Mouse (Mus musculus): ENCODE results near the gene Msh4. TPM values are rescaled to one million over a fixed set of nuclear protein-coding genes. Genes with fewer than 3 reads are reported as not detected.
"Not testable (repeated sequence)": the region's sequence is repeated elsewhere in the genome, so short reads cannot be mapped to it uniquely, and the experiment has no call there.

The Msh4 gene
- polyA plus RNA-seq, 1 experiment = not detected

DNA sequence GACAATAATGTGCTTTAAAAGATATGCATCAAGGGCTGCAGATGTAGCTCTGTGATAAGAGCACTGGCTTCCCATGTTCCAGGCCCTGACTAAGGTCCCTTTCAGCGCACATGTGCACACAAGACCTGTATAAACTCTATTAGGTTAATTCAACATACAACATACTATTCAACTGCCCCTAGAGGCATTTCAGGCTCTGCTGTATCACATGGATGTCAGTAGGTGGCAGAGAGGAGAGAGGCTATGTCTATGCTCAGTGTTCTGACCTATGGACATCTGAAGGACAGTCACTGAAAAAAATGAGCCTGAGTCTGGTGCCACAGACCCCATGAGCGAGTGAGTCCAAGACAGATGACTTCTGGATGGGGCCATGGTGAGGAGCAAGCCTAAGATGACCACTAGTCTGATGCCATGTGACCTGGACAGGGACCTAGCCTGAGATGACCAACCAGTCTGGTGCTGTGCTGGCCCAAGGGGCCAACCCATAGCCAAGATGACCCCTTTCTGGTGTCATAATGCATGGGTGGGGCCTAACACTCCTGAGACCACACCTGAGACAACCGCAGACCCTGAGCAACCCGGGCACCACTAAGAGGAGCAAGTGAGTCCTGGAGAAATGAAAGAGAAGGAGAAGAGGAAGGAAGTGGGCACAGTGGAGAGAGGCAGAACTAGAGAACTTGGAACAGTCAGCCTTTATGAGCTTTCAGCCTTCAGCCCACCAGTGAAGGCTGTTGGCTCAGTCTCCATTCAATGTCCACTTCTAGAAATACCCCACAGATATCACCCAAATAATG, 41.1 kb downstream of the Msh4 start:
- Histone ChIP-seq H3K9me3 (ENCODE audit: control insufficient read depth, low read length) (no peaks in the 10 kb centered on the region), H3K4me1 (ENCODE audit: control insufficient read depth) (peaks cover 23% of the 10 kb centered on the region), H3K4me3 (replicated peaks) (no peak overlapping the region), H3K27me3 (ENCODE audit: control insufficient read depth) (no peaks in the 10 kb centered on the region), H3K36me3 (ENCODE audit: control insufficient read depth) (no peaks in the 10 kb centered on the region)
- TF ChIP-seq TAL1 (IDR thresholded peaks at IDR 0.05; ENCODE audit: low read length) = no peak
- no peak for TF ChIP-seq GATA1 (IDR thresholded peaks at IDR 0.05; ENCODE audit: low read length)

GRCm38 (mm10) chr3:153863816-153864215, 42.1 kb downstream of the Msh4 start:
- no peaks in the 10 kb centered on the region for H3K36me3 ChIP-seq (ENCODE audit: control insufficient read depth)
- TF ChIP-seq GATA1 (IDR thresholded peaks at IDR 0.05; ENCODE audit: low read length) (no peak), TAL1 (IDR thresholded peaks at IDR 0.05; ENCODE audit: low read length) (no peak)
- peaks cover 31% of the 10 kb centered on the region for H3K4me1 ChIP-seq (ENCODE audit: control insufficient read depth)
- H3K4me3 ChIP-seq (replicated peaks) = no peak overlapping the region
- no peaks in the 10 kb centered on the region for H3K27me3 ChIP-seq (ENCODE audit: control insufficient read depth)
- no peaks in the 10 kb centered on the region for H3K9me3 ChIP-seq (ENCODE audit: control insufficient read depth, low read length)

- H3K36me3 ChIP-seq (ENCODE audit: control insufficient read depth); H3K9me3 ChIP-seq (ENCODE audit: control insufficient read depth, low read length); H3K4me3 ChIP-seq (replicated peaks); H3K27me3 ChIP-seq (ENCODE audit: control insufficient read depth): not testable (repeated sequence)
- peaks cover 48% of the 10 kb centered on the region for H3K4me1 ChIP-seq (ENCODE audit: control insufficient read depth)
Observed at GRCm38 (mm10) chr3:153860392-153860791, 45.5 kb downstream of the Msh4 start.

DNA sequence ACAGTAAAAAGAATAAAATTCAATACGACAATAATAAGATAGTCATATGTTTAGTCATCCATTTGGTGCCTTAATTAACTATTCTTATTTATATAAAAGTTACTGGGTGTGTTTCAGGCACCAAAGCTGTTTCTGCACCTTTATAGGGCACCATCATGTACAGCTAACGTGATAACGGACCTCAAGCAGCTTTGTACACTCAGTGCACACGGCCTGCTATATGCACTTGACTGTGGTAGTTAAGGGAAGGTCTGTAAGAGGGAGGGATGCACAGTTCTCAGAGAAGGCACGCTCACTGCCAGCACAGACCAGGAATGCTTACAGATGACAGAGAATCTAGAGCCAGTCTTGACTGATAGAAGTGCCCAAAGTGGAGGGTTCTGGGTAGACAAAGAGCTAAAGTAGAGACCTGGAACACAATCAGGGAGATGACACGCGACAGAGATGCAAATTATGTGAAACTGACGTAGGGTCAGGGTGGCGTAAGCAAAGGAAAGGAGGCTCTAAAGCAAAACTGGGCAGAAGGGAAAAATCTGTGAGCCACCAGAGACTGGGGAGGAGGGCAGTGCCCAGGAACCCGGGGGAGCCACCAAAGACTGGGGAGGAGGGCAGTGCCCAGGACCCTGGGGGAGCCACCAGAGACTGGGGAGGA, 47.5 kb downstream of the Msh4 start:
- Histone ChIP-seq H3K9me3 (ENCODE audit: control insufficient read depth, low read length) (no peaks in the 10 kb centered on the region), H3K4me3 (replicated peaks) (no peak overlapping the region), H3K36me3 (ENCODE audit: control insufficient read depth) (peaks cover 11% of the 10 kb centered on the region), H3K4me1 (ENCODE audit: control insufficient read depth) (peaks cover 57% of the 10 kb centered on the region), H3K27me3 (ENCODE audit: control insufficient read depth) (no peaks in the 10 kb centered on the region)
- TF ChIP-seq TAL1 (IDR thresholded peaks at IDR 0.05; ENCODE audit: low read length) = no peak
- TF ChIP-seq GATA1 (IDR thresholded peaks at IDR 0.05; ENCODE audit: low read length) = no peak

DNA sequence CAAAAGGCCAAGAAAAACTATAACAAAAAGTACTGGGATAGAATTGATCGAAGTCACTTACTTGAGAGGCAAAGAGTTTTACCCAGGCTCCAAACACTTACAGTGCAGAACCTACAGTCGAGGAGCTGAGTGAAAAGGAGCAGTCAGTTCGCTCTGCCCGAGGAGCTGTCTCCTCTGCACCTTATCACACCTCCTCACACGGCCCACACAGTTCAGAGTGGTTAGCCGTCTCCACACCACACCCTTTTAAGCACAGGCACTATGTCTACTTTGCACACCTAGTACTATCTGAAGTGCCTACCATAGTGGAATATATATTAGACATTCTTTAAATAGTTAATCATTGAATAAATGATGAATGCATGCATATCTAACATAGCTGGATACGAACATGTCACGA, 53.7 kb downstream of the Msh4 start:
- H3K36me3 ChIP-seq (ENCODE audit: control insufficient read depth) = peaks cover 36% of the 10 kb centered on the region
- no peaks in the 10 kb centered on the region for H3K27me3 ChIP-seq (ENCODE audit: control insufficient read depth)
- H3K9me3 ChIP-seq (ENCODE audit: control insufficient read depth, low read length) = no peaks in the 10 kb centered on the region
- peaks cover 76% of the 10 kb centered on the region for H3K4me1 ChIP-seq (ENCODE audit: control insufficient read depth)
- TF ChIP-seq TAL1 (IDR thresholded peaks at IDR 0.05; ENCODE audit: low read length) (peak; percentile 62), GATA1 (IDR thresholded peaks at IDR 0.05; ENCODE audit: low read length) (peak; percentile 79)
- H3K4me3 ChIP-seq (replicated peaks) = peak overlapping the region; percentile 69

DNA sequence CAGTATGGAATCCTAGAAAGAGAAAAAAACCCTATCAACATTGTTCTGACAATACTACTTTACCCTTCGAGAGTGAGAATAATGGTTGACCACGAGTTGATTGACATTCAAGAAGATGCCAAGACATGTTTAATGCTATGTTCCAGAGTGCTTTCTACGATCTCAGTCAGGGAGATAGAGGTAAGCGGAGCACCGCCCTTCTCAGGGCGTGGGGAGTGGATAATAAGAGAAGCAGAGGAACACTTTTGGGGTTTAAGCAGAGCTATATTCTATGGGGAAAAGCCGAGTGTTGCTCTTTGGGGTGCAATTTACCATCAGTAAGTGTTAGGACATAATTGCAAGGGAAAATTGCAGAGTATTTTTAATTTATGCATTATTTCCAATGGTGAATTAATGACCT, 55.2 kb downstream of the Msh4 start:
- Histone ChIP-seq H3K4me1 (ENCODE audit: control insufficient read depth) (peaks cover 87% of the 10 kb centered on the region), H3K9me3 (ENCODE audit: control insufficient read depth, low read length) (no peaks in the 10 kb centered on the region), H3K36me3 (ENCODE audit: control insufficient read depth) (peaks cover 46% of the 10 kb centered on the region), H3K4me3 (replicated peaks) (peak overlapping the region; percentile 69), H3K27me3 (ENCODE audit: control insufficient read depth) (no peaks in the 10 kb centered on the region)
- no peak for TF ChIP-seq TAL1 (IDR thresholded peaks at IDR 0.05; ENCODE audit: low read length)
- no peak; the same call in 1 of the 2 replicates for TF ChIP-seq GATA1 (IDR thresholded peaks at IDR 0.05; ENCODE audit: low read length)

DNA sequence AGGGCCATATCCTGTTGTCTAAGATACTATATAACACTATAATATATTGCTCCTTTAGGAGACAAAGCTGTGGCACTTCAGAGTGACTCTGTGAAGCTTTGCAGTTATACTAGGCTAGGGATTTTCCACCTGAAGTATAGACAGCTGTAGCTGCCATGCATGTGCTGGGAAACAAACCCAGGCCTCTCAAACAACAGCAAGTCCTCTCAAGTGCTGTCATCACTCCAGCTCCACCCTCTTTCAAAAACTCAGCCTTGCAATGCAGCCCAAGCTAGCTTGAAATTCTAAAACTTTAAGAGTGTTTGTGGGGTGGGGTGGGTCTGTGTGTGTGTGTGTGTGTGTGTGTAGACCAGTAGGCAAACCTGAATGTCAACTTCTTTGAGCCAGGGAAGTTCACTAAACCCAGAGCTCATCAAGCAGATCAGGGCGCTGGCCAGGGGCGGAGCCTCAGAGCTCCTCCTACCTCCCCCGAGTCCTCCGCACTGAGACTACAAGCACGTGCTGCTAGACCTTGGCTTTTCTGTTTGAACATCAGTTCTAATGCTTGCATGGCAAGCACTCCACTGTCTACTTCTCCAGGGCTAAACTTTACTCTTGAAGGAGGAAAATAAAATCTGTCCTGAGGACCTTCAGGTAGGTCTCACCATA, 56.4 kb downstream of the Msh4 start:
- Histone ChIP-seq H3K4me1 (ENCODE audit: control insufficient read depth) (peaks cover 91% of the 10 kb centered on the region), H3K27me3 (ENCODE audit: control insufficient read depth) (no peaks in the 10 kb centered on the region), H3K36me3 (ENCODE audit: control insufficient read depth) (peaks cover 55% of the 10 kb centered on the region), H3K4me3 (replicated peaks) (peak overlapping the region; percentile 69), H3K9me3 (ENCODE audit: control insufficient read depth, low read length) (no peaks in the 10 kb centered on the region)
- TF ChIP-seq GATA1 (IDR thresholded peaks at IDR 0.05; ENCODE audit: low read length) (no peak), TAL1 (IDR thresholded peaks at IDR 0.05; ENCODE audit: low read length) (no peak)

DNA sequence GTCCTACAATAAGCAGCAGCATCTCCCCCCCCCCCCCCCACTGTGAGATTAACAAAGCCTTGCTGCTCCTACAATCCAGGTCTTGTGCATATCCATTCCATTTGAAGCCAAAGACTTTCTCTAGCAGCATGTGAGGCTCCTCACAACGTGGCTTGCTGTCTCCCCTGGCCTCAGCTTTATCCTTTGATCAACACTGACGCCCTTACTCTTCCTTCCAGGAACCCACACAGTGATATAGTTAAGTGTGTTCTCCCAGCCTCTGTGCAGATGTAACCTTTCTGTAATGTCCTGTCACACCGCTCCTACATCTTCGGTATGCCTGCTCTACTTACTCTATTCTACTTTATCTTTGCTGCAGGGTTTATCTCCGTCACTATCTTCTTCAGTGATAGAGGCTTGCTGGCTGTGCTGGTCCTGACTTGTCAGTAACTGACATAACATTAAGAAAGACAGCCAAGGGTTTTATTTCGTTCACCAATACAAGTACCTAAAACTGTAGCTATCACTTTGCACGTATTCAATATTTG, 58.7 kb downstream of the Msh4 start:
- peaks cover 77% of the 10 kb centered on the region for H3K4me1 ChIP-seq (ENCODE audit: control insufficient read depth)
- H3K36me3 ChIP-seq (ENCODE audit: control insufficient read depth) = peaks cover 52% of the 10 kb centered on the region
- TF ChIP-seq TAL1 (IDR thresholded peaks at IDR 0.05; ENCODE audit: low read length) = no peak
- no peak; the same call in 1 of the 2 replicates for TF ChIP-seq GATA1 (IDR thresholded peaks at IDR 0.05; ENCODE audit: low read length)
- no peaks in the 10 kb centered on the region for H3K9me3 ChIP-seq (ENCODE audit: control insufficient read depth, low read length)
- H3K4me3 ChIP-seq (replicated peaks) = peak overlapping the region; percentile 18
- H3K27me3 ChIP-seq (ENCODE audit: control insufficient read depth) = no peaks in the 10 kb centered on the region

DNA sequence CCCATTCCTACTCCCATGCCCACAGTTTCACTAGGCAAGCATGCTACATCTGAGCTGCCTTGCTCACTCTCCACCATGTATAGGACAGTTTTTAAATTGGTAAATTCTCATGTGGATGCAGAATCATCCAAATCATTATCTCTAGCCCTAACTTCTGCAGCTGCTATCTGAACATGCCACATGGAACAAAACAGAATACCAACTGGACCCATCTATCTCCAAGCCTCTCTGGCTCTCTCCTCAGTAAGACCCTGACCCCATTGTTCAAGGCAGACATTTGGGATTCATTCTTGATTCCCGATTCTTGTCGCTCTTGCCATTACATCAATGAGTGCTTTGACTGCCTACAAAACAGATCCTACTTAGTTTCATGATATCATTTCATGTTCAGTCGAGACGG, 59.8 kb downstream of the Msh4 start:
- H3K27me3 ChIP-seq (ENCODE audit: control insufficient read depth) = no peaks in the 10 kb centered on the region
- TF ChIP-seq TAL1 (IDR thresholded peaks at IDR 0.05; ENCODE audit: low read length) (no peak), GATA1 (IDR thresholded peaks at IDR 0.05; ENCODE audit: low read length) (no peak)
- H3K4me3 ChIP-seq (replicated peaks) = no peak overlapping the region
- H3K4me1 ChIP-seq (ENCODE audit: control insufficient read depth) = peaks cover 78% of the 10 kb centered on the region
- no peaks in the 10 kb centered on the region for H3K9me3 ChIP-seq (ENCODE audit: control insufficient read depth, low read length)
- peaks cover 52% of the 10 kb centered on the region for H3K36me3 ChIP-seq (ENCODE audit: control insufficient read depth)

Measured in erythroblast, embryonic 14.5 days (primary cell).